Mouse (Mus musculus): ENCODE results near the gene Lrrc4b. TPM values are rescaled to one million over a fixed set of nuclear protein-coding genes. Genes with fewer than 3 reads are reported as not detected.

Gene Lrrc4b
- polyA plus RNA-seq, 1 experiment from 2014 or later: 26.4 TPM

DNA sequence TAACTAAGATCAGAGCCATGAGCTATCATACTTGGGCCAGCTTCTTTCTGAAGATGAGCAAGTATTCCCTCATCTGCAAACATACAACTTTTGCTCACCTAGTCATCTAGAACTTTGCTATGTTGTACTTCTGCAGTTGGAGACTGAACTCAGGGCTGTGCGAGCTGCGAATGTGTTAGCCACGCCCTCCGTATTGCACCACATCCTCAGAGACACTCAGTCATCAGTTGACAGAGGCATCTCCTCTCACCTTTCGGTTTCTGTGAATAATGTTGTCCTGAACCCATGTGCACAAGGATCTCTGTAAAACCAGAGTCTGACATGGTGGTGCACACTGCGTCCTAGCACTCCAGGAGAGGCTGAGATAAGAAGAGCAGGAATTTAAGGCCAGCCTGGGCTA is 27.1 kb upstream of the Lrrc4b start:
- no peak overlapping the region for H3K4me2 ChIP-seq (replicated peaks)
- 88% methylated on average over 6 of the region's 6 CpGs for WGBS
- H3K9ac ChIP-seq: no peak overlapping the region
- H3K4me3 ChIP-seq (replicated peaks; ENCODE audit: low read length): no peak overlapping the region
- H3K36me3 ChIP-seq (replicated peaks; ENCODE audit: control insufficient read depth, insufficient read depth): no peaks in the 10 kb centered on the region
- peaks cover 3% of the 10 kb centered on the region; the same call in 1 of the 2 replicates for H3K4me1 ChIP-seq (replicated peaks; ENCODE audit: control insufficient read depth, insufficient read depth, low read length)
- H3K27ac ChIP-seq: no peak overlapping the region
- no peak for ATAC-seq (ENCODE audit: low FRiP score)
- no peak for DNase-seq (ENCODE audit: low spot score)
- H3K27me3 ChIP-seq (ENCODE audit: control insufficient read depth, insufficient read depth, low read length): no peaks in the 10 kb centered on the region
- H3K9me3 ChIP-seq (ENCODE audit: control insufficient read depth, low read length): no peaks in the 10 kb centered on the region

GRCm38 (mm10) chr7:44405346-44406014 is 23.3 kb upstream of the Lrrc4b start:
- peak overlapping the region; percentile 50 for H3K4me2 ChIP-seq (replicated peaks)
- no peaks in the 10 kb centered on the region for H3K36me3 ChIP-seq (replicated peaks; ENCODE audit: control insufficient read depth, insufficient read depth)
- H3K27me3 ChIP-seq (ENCODE audit: control insufficient read depth, insufficient read depth, low read length): no peaks in the 10 kb centered on the region
- peaks cover 3% of the 10 kb centered on the region; the same call in 1 of the 2 replicates for H3K4me1 ChIP-seq (replicated peaks; ENCODE audit: control insufficient read depth, insufficient read depth, low read length)
- WGBS: 2% methylated on average over 27 of the region's 27 CpGs
- H3K9me3 ChIP-seq (ENCODE audit: control insufficient read depth, low read length): no peaks in the 10 kb centered on the region
- peak; percentile 100 for DNase-seq (ENCODE audit: low spot score)
- peak overlapping the region; percentile 75 for H3K27ac ChIP-seq
- peak; percentile 97 for ATAC-seq (ENCODE audit: low FRiP score)
- no peak overlapping the region for H3K9ac ChIP-seq
- peak overlapping the region; percentile 27 for H3K4me3 ChIP-seq (replicated peaks; ENCODE audit: low read length)

DNA sequence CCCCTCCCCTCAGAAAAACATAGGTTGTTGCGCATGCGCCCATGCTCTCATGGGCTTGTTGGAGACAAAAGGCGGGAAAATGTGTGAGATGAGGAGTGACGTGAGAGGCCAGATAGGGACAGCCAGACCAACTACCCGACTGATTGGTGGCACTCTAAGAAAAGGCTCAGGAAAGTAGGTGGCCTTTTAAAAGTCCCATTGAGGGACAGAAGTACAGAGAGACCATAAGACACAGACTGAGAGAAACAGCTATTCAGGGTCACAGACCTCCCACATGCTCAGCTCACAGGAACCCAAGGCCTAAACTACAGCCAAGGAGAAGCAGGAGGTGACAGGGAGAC is 22.8 kb upstream of the Lrrc4b start:
- no peak overlapping the region for H3K9ac ChIP-seq
- H3K27ac ChIP-seq: no peak overlapping the region
- peak overlapping the region; percentile 13; the same call in 1 of the 2 replicates for H3K4me2 ChIP-seq (replicated peaks)
- H3K36me3 ChIP-seq (replicated peaks; ENCODE audit: control insufficient read depth, insufficient read depth): no peaks in the 10 kb centered on the region
- H3K9me3 ChIP-seq (ENCODE audit: control insufficient read depth, low read length): no peaks in the 10 kb centered on the region
- DNase-seq (ENCODE audit: low spot score) (no peak), ATAC-seq (ENCODE audit: low FRiP score) (no peak)
- H3K4me1 ChIP-seq (replicated peaks; ENCODE audit: control insufficient read depth, insufficient read depth, low read length): peaks cover 3% of the 10 kb centered on the region; the same call in 1 of the 2 replicates
- 0% methylated on average over 5 of the region's 5 CpGs for WGBS
- H3K4me3 ChIP-seq (replicated peaks; ENCODE audit: low read length): no peak overlapping the region
- no peaks in the 10 kb centered on the region for H3K27me3 ChIP-seq (ENCODE audit: control insufficient read depth, insufficient read depth, low read length)

DNA sequence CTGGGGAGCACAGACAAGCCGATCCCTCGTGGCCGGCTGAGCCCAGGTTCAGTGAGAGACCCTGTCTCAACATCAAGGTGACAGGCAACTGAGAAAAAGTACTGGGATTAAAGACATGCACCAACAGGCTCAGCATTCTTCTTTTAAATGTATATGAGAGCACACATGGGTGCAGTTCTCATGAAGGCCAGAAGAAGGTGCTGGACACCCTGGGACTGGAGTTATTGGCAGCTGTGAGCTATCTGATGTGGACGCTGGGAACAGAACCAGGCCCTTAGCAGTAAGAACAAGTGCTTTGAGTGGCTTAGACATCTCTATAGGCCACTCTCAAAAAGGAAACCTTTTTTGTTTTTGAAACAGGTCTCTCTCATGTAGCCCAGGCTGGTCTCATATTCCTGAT is 17.7 kb upstream of the Lrrc4b start:
- 77% methylated on average over 4 of the region's 4 CpGs for WGBS
- no peaks in the 10 kb centered on the region for H3K9me3 ChIP-seq (ENCODE audit: control insufficient read depth, low read length)
- no peaks in the 10 kb centered on the region for H3K27me3 ChIP-seq (ENCODE audit: control insufficient read depth, insufficient read depth, low read length)

DNA sequence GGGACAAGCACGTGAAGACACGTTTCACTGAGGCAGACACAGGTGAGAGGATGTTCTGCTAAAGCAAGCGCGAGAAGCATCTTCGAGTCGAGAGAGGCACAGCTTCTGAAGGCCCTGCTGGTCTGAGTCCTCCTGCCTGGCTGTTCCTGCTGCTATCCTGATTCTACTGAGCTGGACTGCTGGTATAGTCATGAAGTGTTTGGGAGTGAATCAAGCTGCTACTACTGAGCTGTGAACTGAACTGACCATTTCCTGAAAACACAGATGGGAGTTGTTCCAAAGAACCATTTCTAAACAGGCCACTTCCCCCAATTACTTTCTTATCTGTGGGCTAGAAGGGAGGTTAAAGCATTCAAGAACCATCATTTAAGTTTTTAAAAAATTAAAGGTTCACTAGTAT is 15.5 kb upstream of the Lrrc4b start:
- no peak overlapping the region for H3K9ac ChIP-seq
- no peaks in the 10 kb centered on the region for H3K9me3 ChIP-seq (ENCODE audit: control insufficient read depth, low read length)
- H3K27me3 ChIP-seq (ENCODE audit: control insufficient read depth, insufficient read depth, low read length): no peaks in the 10 kb centered on the region
- no peak overlapping the region for H3K4me3 ChIP-seq (replicated peaks; ENCODE audit: low read length)
- 85% methylated on average over 6 of the region's 6 CpGs for WGBS
- no peak for ATAC-seq (ENCODE audit: low FRiP score)
- no peak overlapping the region for H3K4me2 ChIP-seq (replicated peaks)
- no peak overlapping the region for H3K27ac ChIP-seq
- H3K36me3 ChIP-seq (replicated peaks; ENCODE audit: control insufficient read depth, insufficient read depth): no peaks in the 10 kb centered on the region
- DNase-seq (ENCODE audit: low spot score): no peak
- no peaks in the 10 kb centered on the region for H3K4me1 ChIP-seq (replicated peaks; ENCODE audit: control insufficient read depth, insufficient read depth, low read length)

More for the DNA sequence above, 17.7 kb upstream of the Lrrc4b start:
- peaks cover under 1% of the 10 kb centered on the region; the same call in 1 of the 2 replicates for H3K4me1 ChIP-seq (replicated peaks; ENCODE audit: control insufficient read depth, insufficient read depth, low read length)
- H3K4me2 ChIP-seq (replicated peaks): no peak overlapping the region
- H3K36me3 ChIP-seq (replicated peaks; ENCODE audit: control insufficient read depth, insufficient read depth): no peaks in the 10 kb centered on the region
- no peak overlapping the region for H3K4me3 ChIP-seq (replicated peaks; ENCODE audit: low read length)
- no peak overlapping the region for H3K27ac ChIP-seq
- no peak overlapping the region for H3K9ac ChIP-seq
- DNase-seq (ENCODE audit: low spot score): no peak
- no peak for ATAC-seq (ENCODE audit: low FRiP score)

GRCm38 (mm10) chr7:44427666-44428065 is 1.2 kb upstream of the Lrrc4b start:
- WGBS: 4% methylated on average over 8 of the region's 8 CpGs
- ATAC-seq (ENCODE audit: low FRiP score) (no peak), DNase-seq (ENCODE audit: low spot score) (no peak)
- Histone ChIP-seq H3K4me1 (replicated peaks; ENCODE audit: control insufficient read depth, insufficient read depth, low read length) (peaks cover 37% of the 10 kb centered on the region), H3K36me3 (replicated peaks; ENCODE audit: control insufficient read depth, insufficient read depth) (no peaks in the 10 kb centered on the region), H3K9me3 (ENCODE audit: control insufficient read depth, low read length) (no peaks in the 10 kb centered on the region), H3K27me3 (ENCODE audit: control insufficient read depth, insufficient read depth, low read length) (no peaks in the 10 kb centered on the region), H3K27ac (peak overlapping the region; percentile 86), H3K4me3 (replicated peaks; ENCODE audit: low read length) (peak overlapping the region; percentile 87), H3K4me2 (replicated peaks) (peak overlapping the region; percentile 52), H3K9ac (peak overlapping the region; percentile 46)

DNA sequence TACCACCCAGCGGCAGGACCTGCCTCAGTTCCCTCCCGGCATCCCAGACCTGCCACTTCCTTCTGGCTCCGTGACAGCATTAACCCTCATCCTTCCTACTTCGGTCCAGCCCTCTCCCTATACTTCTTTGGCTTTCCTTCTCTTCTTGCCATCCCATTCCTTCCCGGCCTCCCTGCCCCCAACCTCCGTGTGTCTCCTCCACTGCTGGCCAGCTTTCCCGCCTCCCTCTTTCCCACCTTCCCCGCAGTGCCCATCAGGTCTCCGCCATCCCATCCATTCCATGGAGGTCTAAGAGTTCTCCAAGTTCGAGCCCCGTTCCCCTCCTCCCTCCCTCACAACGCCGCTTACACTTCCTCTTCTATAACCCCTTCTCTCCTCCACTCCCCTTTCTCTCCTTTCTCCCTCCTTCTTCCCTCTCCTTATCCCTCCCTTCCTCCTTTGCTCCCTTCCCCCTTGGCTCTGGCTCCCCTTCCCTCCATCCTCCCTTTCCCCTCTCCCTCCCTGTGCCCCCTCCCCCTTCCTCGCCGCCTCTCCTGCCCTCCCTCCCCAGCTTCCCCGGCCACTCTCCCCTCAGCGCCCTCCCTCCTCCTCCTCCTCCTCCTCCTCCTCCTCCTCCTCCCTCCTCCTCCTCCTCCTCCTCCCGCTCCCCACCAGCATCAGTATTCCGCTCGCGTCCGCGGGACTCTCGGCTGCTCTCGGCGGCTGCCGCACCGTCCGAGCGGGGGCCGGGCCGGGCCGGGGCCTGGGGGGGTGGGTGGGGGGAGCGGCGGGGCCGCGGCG is 457 bp upstream of the Lrrc4b start:
- H3K9me3 ChIP-seq (ENCODE audit: control insufficient read depth, low read length): no peaks in the 10 kb centered on the region
- H3K27me3 ChIP-seq (ENCODE audit: control insufficient read depth, insufficient read depth, low read length): no peaks in the 10 kb centered on the region
- peak overlapping the region; percentile 86 for H3K4me2 ChIP-seq (replicated peaks)
- H3K4me3 ChIP-seq (replicated peaks; ENCODE audit: low read length): peak overlapping the region; percentile 87
- 2% methylated on average over 17 of the region's 38 CpGs for WGBS
- peak overlapping the region; percentile 100 for H3K9ac ChIP-seq
- no peaks in the 10 kb centered on the region for H3K36me3 ChIP-seq (replicated peaks; ENCODE audit: control insufficient read depth, insufficient read depth)
- peaks cover 39% of the 10 kb centered on the region for H3K4me1 ChIP-seq (replicated peaks; ENCODE audit: control insufficient read depth, insufficient read depth, low read length)
- DNase-seq (ENCODE audit: low spot score) (peak; percentile 79), ATAC-seq (ENCODE audit: low FRiP score) (peak; percentile 46)
- H3K27ac ChIP-seq: peak overlapping the region; percentile 100

- Histone ChIP-seq H3K9me3 (ENCODE audit: control insufficient read depth, low read length) (no peaks in the 10 kb centered on the region), H3K4me1 (replicated peaks; ENCODE audit: control insufficient read depth, insufficient read depth, low read length) (peaks cover 39% of the 10 kb centered on the region), H3K4me3 (replicated peaks; ENCODE audit: low read length) (peak overlapping the region; percentile 87), H3K27me3 (ENCODE audit: control insufficient read depth, insufficient read depth, low read length) (no peaks in the 10 kb centered on the region), H3K9ac (peak overlapping the region; percentile 100), H3K36me3 (replicated peaks; ENCODE audit: control insufficient read depth, insufficient read depth) (no peaks in the 10 kb centered on the region), H3K4me2 (replicated peaks) (peak overlapping the region; percentile 86), H3K27ac (peak overlapping the region; percentile 100)
- DNase-seq (ENCODE audit: low spot score): no peak
- WGBS: 1% methylated on average over 28 of the region's 32 CpGs
- ATAC-seq (ENCODE audit: low FRiP score): peak; percentile 10; the same call in 1 of the 2 replicates
Observed at GRCm38 (mm10) chr7:44429534-44430488, 993 bp downstream of the Lrrc4b start.

Data from hindbrain, embryonic 14.5 days (tissue).